Mouse (Mus musculus) thymus, adult 2 months (tissue): Measurements from ENCODE around the gene Fam69b.
A peak's percentile ranks its signal among the peaks of the same experiment; 100 is the strongest.

Source experiments
- CTCF ChIP-seq: fragments of 200-500 bp; IDR thresholded peaks from 2 replicates; pipeline ENCODE4 v1.5.1; 2012; ENCODE audit warnings: mild to moderate bottlenecking, control low read depth, low read length, moderate library complexity, borderline replicate concordance; ENCODE audit not compliant: control insufficient read depth, poor library complexity, insufficient read depth; ENCODE audit errors: extremely low read depth
- POLR2A ChIP-seq: fragments of 200-500 bp; IDR thresholded peaks from 2 replicates; pipeline ENCODE4 v1.6.1; 2012; ENCODE audit warnings: mild to moderate bottlenecking, low read length, control low read depth, moderate library complexity; ENCODE audit not compliant: control insufficient read depth, poor library complexity, insufficient read depth; ENCODE audit errors: extremely low read depth

DNA sequence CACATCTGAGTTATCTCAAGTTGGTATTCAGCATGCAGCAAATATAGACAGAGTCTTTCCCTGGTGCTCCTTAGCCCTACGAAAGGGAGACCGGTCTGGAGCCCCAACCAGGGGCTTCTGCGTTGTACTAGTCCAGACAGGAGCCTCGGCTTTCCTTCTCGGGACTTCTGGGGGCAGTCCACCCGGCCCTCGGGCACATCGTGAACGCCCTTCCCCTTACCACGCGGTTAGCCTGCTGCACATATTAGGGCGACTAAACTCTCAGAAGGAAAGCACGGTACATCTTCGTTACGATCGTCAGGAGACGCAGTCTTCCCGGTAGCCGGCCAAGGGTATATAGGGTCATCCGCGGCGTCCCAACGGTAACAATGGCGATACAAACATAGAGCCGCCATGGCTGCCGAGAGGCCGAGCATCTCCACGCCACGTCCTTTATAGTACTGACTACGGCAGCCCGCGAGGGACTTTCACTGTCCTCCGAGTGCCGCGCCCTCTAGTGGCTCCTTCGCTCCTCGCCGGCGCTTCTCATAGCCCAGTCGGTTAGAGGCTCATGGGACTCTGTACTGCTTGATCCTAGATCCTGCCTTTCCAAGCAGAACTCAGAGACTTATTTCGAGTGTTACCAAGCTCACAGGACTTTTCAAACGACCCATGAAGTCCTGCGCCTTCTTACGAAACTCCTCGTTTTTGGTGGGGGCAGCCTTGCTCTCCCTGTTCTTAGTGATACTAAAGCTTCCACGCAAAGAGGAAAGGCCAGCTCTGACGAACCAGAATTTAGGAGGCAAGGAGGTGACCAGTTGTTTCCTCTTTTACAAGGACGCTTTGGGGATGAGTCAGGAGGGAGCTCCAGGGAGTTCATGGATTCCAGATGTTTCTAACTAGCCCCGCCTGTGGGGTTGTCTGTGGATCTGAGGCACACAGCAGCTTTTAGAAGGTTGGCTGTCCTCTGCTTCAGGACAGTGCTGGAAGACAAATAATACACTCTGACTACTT lies 11.9 kb downstream of the Fam69b start:
- TF ChIP-seq CTCF, result peak; percentile 93; the same call in 1 of the 2 replicates
- peak; percentile 78 for TF ChIP-seq POLR2A
